22 mouse cellular contexts compared by ENCODE assay signal in genomic region chr6:92781446-92781845, GRCm38 (mm10). TPM values are rescaled to one million over a fixed set of nuclear protein-coding genes. Genes with fewer than 3 reads are reported as not detected.
DNase-seq lines count a peak whose midpoint lies in the region.
"Had no signal": no experiment of that assay in that cellular context is flagged by ENCODE, and none has a peak within 500 bp of the region (broad histone marks: within the 10 kb centered on the region; RNA-seq: fewer than 3 reads in every experiment).

No protein-coding gene starts in this region.

- H3K9me3 ChIP-seq in forebrain, embryonic 10.5 days: no peaks in the 10 kb centered on the region
- H3K9me3 ChIP-seq: embryonic facial prominence, embryonic 10.5 days; embryonic facial prominence, embryonic 12.5 days; forebrain, embryonic 12.5 days had no signal

- H3K4me3 ChIP-seq in forebrain, embryonic 10.5 days: no peak overlapping the region
- H3K4me3 ChIP-seq: embryonic facial prominence, embryonic 10.5 days; embryonic facial prominence, embryonic 12.5 days; forebrain, embryonic 12.5 days had no signal

- peaks cover 18% of the 10 kb centered on the region for H3K4me1 ChIP-seq in forebrain, embryonic 10.5 days

- H3K36me3 ChIP-seq in forebrain, embryonic 10.5 days (replicated peaks): no peaks in the 10 kb centered on the region
- H3K36me3 ChIP-seq: embryonic facial prominence, embryonic 10.5 days; embryonic facial prominence, embryonic 12.5 days; forebrain, embryonic 12.5 days; G1E had no signal

- WGBS in forebrain, embryonic 10.5 days: 89% methylated on average over 6 of the region's 6 CpGs

- DNase-seq in adrenal gland, adult (ENCODE audit: inconsistent age in 2 of 2, low spot score in 1 of 2): peak; percentile 15 to 75
- no peak for DNase-seq in adrenal gland, adult 18-20 months (ENCODE audit: low spot score in 2 of 2)
- peak; percentile 37 for DNase-seq in adrenal gland, postnatal 10 days
- no peak for DNase-seq in adrenal gland, adult 8-10 months
- peak; percentile 26 for DNase-seq in adrenal gland, postnatal 25 days
- no peak for DNase-seq in forebrain, embryonic 10.5 days (ENCODE audit: extremely low spot score, low spot score)
- no peak for DNase-seq in urinary bladder, adult 2 months (ENCODE audit: low spot score)
- DNase-seq: B cell, adult 2 months; cerebellum, adult 11-12 months; cerebellum, adult 2 months; cerebellum, adult 9-10 months; cerebellum, postnatal 10 days; cerebellum, postnatal 25 days had no signal

- H3K27me3 ChIP-seq in forebrain, embryonic 10.5 days (ENCODE audit: poor library complexity, severe bottlenecking): peaks cover 14% of the 10 kb centered on the region
- H3K27me3 ChIP-seq: CH12.LX, Patski had no signal

- no peak overlapping the region for H3K27ac ChIP-seq in forebrain, embryonic 10.5 days
- H3K27ac ChIP-seq: embryonic facial prominence, embryonic 10.5 days; embryonic facial prominence, embryonic 12.5 days; forebrain, embryonic 12.5 days had no signal

RNA-seq across cellular contexts. Expression of gene A730049H05Rik, which starts 34.8 kb away (rescaled TPM):
- total RNA-seq in adrenal gland, adult 18-20 months (2021): 1 to 10 TPM; 1.7 to 3.7 TPM
- 1 to 10 TPM in 1 of 2 experiments, under 1 TPM in 1; 0.45 to 1.1 TPM for total RNA-seq in adrenal gland, postnatal 10 days (2021)
- 1 to 10 TPM; 1.9 to 7.0 (median 2.4) TPM for total RNA-seq in adrenal gland, adult 8-10 months (2022)
- total RNA-seq in adrenal gland, postnatal 25 days (2021): 3.0 and 4.6 TPM in 2 replicates
- polyA plus RNA-seq in forebrain, embryonic 10.5 days (2016; fragmentation: Nextera tagmentation; extraction: Ambion mirVana): 0.99 and 2.3 TPM in 2 replicates
- not detected in 2 replicates for polyA plus RNA-seq in urinary bladder, adult 2 months (2012; rRNA removed)
- total RNA-seq: CH12.LX had no signal
- polyA plus RNA-seq: CD4-positive, CD25-positive, alpha-beta regulatory T cell, adult 4 months; forebrain, embryonic 14.5 days; frontal cortex, adult 2 months; G1E had no signal

Comparison
In these comparisons a context has a peak if more than half of its experiments do, and no peak if none do; other contexts are left out.
1. DNase-seq: peak in adrenal gland, adult (2 of 2), adrenal gland, postnatal 10 days (single experiment) and adrenal gland, postnatal 25 days (single experiment); none in adrenal gland, adult 18-20 months (0 of 2), adrenal gland, adult 8-10 months (single experiment), forebrain, embryonic 10.5 days (single experiment) and urinary bladder, adult 2 months (single experiment).